8 mouse cellular contexts compared by ENCODE assay signal in the genomic region with DNA sequence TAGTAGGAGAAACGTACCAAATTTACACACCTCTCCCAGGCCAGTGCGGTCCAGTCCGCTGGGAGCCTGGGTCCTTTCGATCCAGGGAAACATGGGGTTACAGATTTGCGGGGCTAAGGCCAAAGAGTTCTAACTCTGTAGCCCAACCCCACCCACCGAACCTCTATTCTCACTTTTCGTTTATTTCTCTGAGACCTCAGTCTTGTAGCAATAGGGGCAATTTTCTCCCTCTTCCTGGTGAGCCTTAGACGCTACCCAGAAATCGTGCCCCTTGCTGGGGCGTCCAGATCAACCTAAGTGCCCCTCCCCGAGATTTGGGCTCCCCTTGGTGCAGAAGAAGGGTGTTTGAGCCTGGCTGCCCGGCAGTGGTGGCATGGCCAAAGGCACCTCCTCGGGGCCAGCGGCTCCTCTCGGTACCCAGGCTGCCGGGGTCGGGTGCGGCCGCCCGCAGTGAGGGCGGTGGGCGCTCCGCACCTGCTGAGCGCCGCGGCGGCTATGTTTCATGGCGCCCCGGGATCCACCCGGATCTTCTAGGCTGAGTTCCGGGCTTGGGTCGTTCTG. TPM values are rescaled to one million over a fixed set of nuclear protein-coding genes. Genes with fewer than 3 reads are reported as not detected.
DNase-seq lines count a peak whose midpoint lies in the region; ATAC-seq and TF ChIP-seq lines count a peak whose summit lies in the region.

No protein-coding gene starts in this region.

- TF ChIP-seq CTCF in small intestine, adult 2 months (IDR thresholded peaks at IDR 0.05; ENCODE audit: extremely low read depth, insufficient read length, insufficient replicate concordance, low read depth, low read length) = no peak

- peaks cover 67% of the 10 kb centered on the region for H3K27me3 ChIP-seq in heart, embryonic 12.5 days (replicated peaks)
- peaks cover 82% of the 10 kb centered on the region for H3K27me3 ChIP-seq in limb, embryonic 12.5 days
- H3K27me3 ChIP-seq in small intestine, adult 2 months (ENCODE audit: control insufficient read depth, insufficient read depth, low read length) = peaks cover 47% of the 10 kb centered on the region

- peaks cover 38% of the 10 kb centered on the region for H3K4me1 ChIP-seq in heart, embryonic 12.5 days (replicated peaks)
- H3K4me1 ChIP-seq in limb, embryonic 12.5 days (replicated peaks) = peaks cover 59% of the 10 kb centered on the region
- H3K4me1 ChIP-seq in small intestine, adult 2 months (ENCODE audit: control insufficient read depth, insufficient read depth, insufficient read length, low read length) = peaks cover 38% of the 10 kb centered on the region

- DNase-seq in heart, postnatal 14 days = no peak
- peak; percentile 23 for DNase-seq in urinary bladder, postnatal 25 days (ENCODE audit: low spot score)
- no peak for DNase-seq in urinary bladder, postnatal 4 days (ENCODE audit: low spot score in 2 of 2)
- no peak for DNase-seq in left cerebral cortex, adult 11 months (ENCODE audit: low spot score)

- intact Hi-C loops in heart, postnatal 14 days (cut with DNase I) = loop anchor here (1.0 kb wide), 1 partner anchor 35 kb away; no protein-coding TSS in a partner anchor

- H3K36me3 ChIP-seq in heart, embryonic 12.5 days = no peaks in the 10 kb centered on the region
- no peaks in the 10 kb centered on the region for H3K36me3 ChIP-seq in limb, embryonic 12.5 days
- H3K36me3 ChIP-seq in small intestine, adult 2 months (ENCODE audit: control insufficient read depth, insufficient read depth, low read length) = no peaks in the 10 kb centered on the region

- no peak overlapping the region for H3K27ac ChIP-seq in heart, embryonic 12.5 days (ENCODE audit: poor library complexity, severe bottlenecking)
- H3K27ac ChIP-seq in limb, embryonic 12.5 days = no peak overlapping the region
- no peak overlapping the region for H3K27ac ChIP-seq in small intestine, adult 2 months (ENCODE audit: insufficient read depth, low read depth, low read length)

- peak overlapping the region; percentile 62 for H3K9ac ChIP-seq in heart, embryonic 12.5 days
- H3K9ac ChIP-seq in limb, embryonic 12.5 days (replicated peaks) = no peak overlapping the region

- H3K9me3 ChIP-seq in heart, embryonic 12.5 days (replicated peaks) = no peaks in the 10 kb centered on the region
- H3K9me3 ChIP-seq in limb, embryonic 12.5 days = no peaks in the 10 kb centered on the region

- no peak for TF ChIP-seq POLR2A in small intestine, adult 2 months (IDR thresholded peaks at IDR 0.05; ENCODE audit: low read depth, low read length)

- peak overlapping the region; percentile 93 for H3K4me2 ChIP-seq in heart, embryonic 12.5 days
- peak overlapping the region; percentile 94 for H3K4me2 ChIP-seq in limb, embryonic 12.5 days

- no peak for ATAC-seq in heart, embryonic 12.5 days (ENCODE audit: insufficient number of reproducible peaks, low FRiP score)
- no peak for ATAC-seq in limb, embryonic 12.5 days (ENCODE audit: insufficient number of reproducible peaks, insufficient read depth, low FRiP score, low TSS enrichment, low read depth)
- ATAC-seq in megakaryocyte-erythroid progenitor cell, adult 5-6 weeks (replicated peaks; ENCODE audit: low FRiP score, low TSS enrichment, poor library complexity, severe bottlenecking) = no peak

- WGBS in heart, embryonic 12.5 days = 2% methylated on average over 32 of the region's 32 CpGs
- WGBS in limb, embryonic 12.5 days = 1% methylated on average over 32 of the region's 32 CpGs
- 2% methylated on average over 32 of the region's 32 CpGs for whole genome bisulfite sequencing in small intestine, adult 2 months

- H3K4me3 ChIP-seq in heart, embryonic 12.5 days = peak overlapping the region; percentile 58
- peak overlapping the region; percentile 55 for H3K4me3 ChIP-seq in limb, embryonic 12.5 days (replicated peaks)
- peak overlapping the region; percentile 71 for H3K4me3 ChIP-seq in small intestine, adult 2 months (ENCODE audit: low read depth, low read length)

RNA-seq across cellular contexts. Expression of gene Cbx8, which starts 14.9 kb away (rescaled TPM):
- 7.3 and 8.8 TPM in 2 replicates for polyA plus RNA-seq in heart, embryonic 12.5 days (2016; fragmentation: Nextera tagmentation; extraction: Ambion mirVana)
- total RNA-seq in heart, postnatal 14 days (2021) = 1 to 10 TPM; 6.0 to 6.1 TPM
- polyA plus RNA-seq in limb, embryonic 12.5 days (2016; fragmentation: Nextera tagmentation; extraction: Ambion mirVana) = 11.8 and 13.0 TPM in 2 replicates
- 4.4 and 4.7 TPM in 2 replicates for polyA plus RNA-seq in small intestine, adult 2 months (2012; rRNA removed)
- total RNA-seq in megakaryocyte-erythroid progenitor cell, adult 5-6 weeks (2014; fragmentation: Nextera tagmentation) = 1.3 and 2.2 TPM in 2 replicates
- total RNA-seq in megakaryocyte-erythroid progenitor cell, adult 5-6 weeks (2017) = 0.70 and 1.2 TPM in 2 replicates

RNA-seq across cellular contexts. Expression of gene Cbx4, which starts 30.4 kb away (rescaled TPM):
- polyA plus RNA-seq in heart, embryonic 12.5 days (2016; fragmentation: Nextera tagmentation; extraction: Ambion mirVana) = 13.2 and 14.9 TPM in 2 replicates
- 10 to 100 TPM; 15.2 to 17.8 TPM for total RNA-seq in heart, postnatal 14 days (2021)
- 9.8 and 12.5 TPM in 2 replicates for polyA plus RNA-seq in limb, embryonic 12.5 days (2016; fragmentation: Nextera tagmentation; extraction: Ambion mirVana)
- polyA plus RNA-seq in small intestine, adult 2 months (2012; rRNA removed) = 4.2 and 7.6 TPM in 2 replicates
- 5.2 and 5.4 TPM in 2 replicates for total RNA-seq in megakaryocyte-erythroid progenitor cell, adult 5-6 weeks (2014; fragmentation: Nextera tagmentation)
- 3.9 and 11.6 TPM in 2 replicates for total RNA-seq in megakaryocyte-erythroid progenitor cell, adult 5-6 weeks (2017)

RNA-seq across cellular contexts. Expression of gene Cbx2, which starts 32.9 kb away (rescaled TPM):
- 29.3 and 30.5 TPM in 2 replicates for polyA plus RNA-seq in heart, embryonic 12.5 days (2016; fragmentation: Nextera tagmentation; extraction: Ambion mirVana)
- total RNA-seq in heart, postnatal 14 days (2021) = 1 to 10 TPM; 5.0 to 5.3 TPM
- 121 and 122 TPM in 2 replicates for polyA plus RNA-seq in limb, embryonic 12.5 days (2016; fragmentation: Nextera tagmentation; extraction: Ambion mirVana)
- polyA plus RNA-seq in small intestine, adult 2 months (2012; rRNA removed) = 1.6 and 3.1 TPM in 2 replicates
- 9.7 and 10.4 TPM in 2 replicates for total RNA-seq in megakaryocyte-erythroid progenitor cell, adult 5-6 weeks (2014; fragmentation: Nextera tagmentation)
- total RNA-seq in megakaryocyte-erythroid progenitor cell, adult 5-6 weeks (2017) = 6.2 and 6.4 TPM in 2 replicates
